Mouse (Mus musculus) liver, embryonic 12.5 days (tissue): ENCODE measurements at regions not wholly inside any gene's neighbourhood (a gene's known extent, or its start where the extent isn't known, plus 50 kb on each side); places are given as distances from the start of the nearest gene placed in this dataset.
"Not testable (repeated sequence)": the region's sequence is repeated elsewhere in the genome, so short reads cannot be mapped to it uniquely, and the experiment has no call there.

ENCODE experiments used
- ATAC-seq: fragments of 200-750 bp; cut with Nextera tagmentation; 2 replicates; pipeline ENCODE4 v1.8.0; 2017; ENCODE audit warnings: moderate number of reproducible peaks, mild to moderate bottlenecking, moderate library complexity
- H3K27ac ChIP-seq: fragments of 300-500 bp; sonication (generic); 2 replicates; pipeline ENCODE4 v1.5.1; 2016; ENCODE audit warnings: mild to moderate bottlenecking
- H3K27me3 ChIP-seq: fragments of 300-500 bp; sonication (generic); replicated peaks from 2 replicates; pipeline ENCODE4 v1.6.1; 2016; ENCODE audit warnings: mild to moderate bottlenecking, moderate library complexity
- H3K36me3 ChIP-seq: fragments of 300-500 bp; sonication (generic); 2 replicates; pipeline ENCODE4 v1.6.1; 2016; ENCODE audit warnings: mild to moderate bottlenecking, moderate library complexity
- H3K4me1 ChIP-seq: fragments of 300-500 bp; sonication (generic); 2 replicates; pipeline ENCODE4 v1.6.1; 2016
- H3K4me2 ChIP-seq: fragments of 300-500 bp; sonication (generic); 2 replicates; pipeline ENCODE4 v1.6.1; 2016; ENCODE audit warnings: mild to moderate bottlenecking, moderate library complexity
- H3K4me3 ChIP-seq: fragments of 300-500 bp; sonication (generic); 2 replicates; pipeline ENCODE4 v1.5.1; 2016; ENCODE audit warnings: mild to moderate bottlenecking, moderate library complexity
- H3K9ac ChIP-seq: fragments of 300-500 bp; sonication (generic); 2 replicates; pipeline ENCODE4 v1.6.1; 2016; ENCODE audit warnings: mild to moderate bottlenecking, moderate library complexity
- H3K9me3 ChIP-seq: fragments of 300-500 bp; sonication (generic); replicated peaks from 2 replicates; pipeline ENCODE4 v1.6.1; 2016; ENCODE audit warnings: mild to moderate bottlenecking, moderate library complexity
- WGBS: fragments of 180-500 bp; shearing (Covaris S2); methylation state at CpG from one replicate; pipeline ENCODE4 v1.1.7; 2016; ENCODE audit not compliant: insufficient replicate concordance; 5-methylcytosine and 5-hydroxymethylcytosine counted together

GRCm38 (mm10) chr17:81231771-81232170, 166.9 kb upstream of the Thumpd2 start:
- H3K4me1 ChIP-seq, H3K27me3 ChIP-seq, H3K9ac ChIP-seq, H3K4me2 ChIP-seq, ATAC-seq, H3K9me3 ChIP-seq, H3K27ac ChIP-seq, H3K4me3 ChIP-seq, H3K36me3 ChIP-seq: not testable (repeated sequence)
- WGBS, result 89% methylated on average over 16 of the region's 18 CpGs

GRCm38 (mm10) chr17:81225281-81225680, 160.4 kb upstream of the Thumpd2 start:
- H3K27ac ChIP-seq, result no peak overlapping the region
- H3K4me2 ChIP-seq, result no peak overlapping the region
- H3K36me3 ChIP-seq, result no peaks in the 10 kb centered on the region
- no peak for ATAC-seq
- no peaks in the 10 kb centered on the region for H3K9me3 ChIP-seq
- no peak overlapping the region for H3K4me3 ChIP-seq
- H3K27me3 ChIP-seq, result no peaks in the 10 kb centered on the region
- H3K4me1 ChIP-seq, result no peaks in the 10 kb centered on the region
- no peak overlapping the region for H3K9ac ChIP-seq

GRCm38 (mm10) chr17:81221436-81221835, 156.6 kb upstream of the Thumpd2 start:
- ATAC-seq, result no peak
- Histone ChIP-seq H3K9ac (no peak overlapping the region), H3K4me3 (no peak overlapping the region), H3K4me2 (no peak overlapping the region), H3K9me3 (no peaks in the 10 kb centered on the region), H3K27ac (no peak overlapping the region), H3K27me3 (no peaks in the 10 kb centered on the region), H3K4me1 (no peaks in the 10 kb centered on the region), H3K36me3 (no peaks in the 10 kb centered on the region)
- WGBS, result 67% methylated on average over 3 of the region's 3 CpGs

GRCm38 (mm10) chr17:81214844-81215243, 150.0 kb upstream of the Thumpd2 start:
- Histone ChIP-seq H3K4me3 (no peak overlapping the region), H3K27me3 (no peaks in the 10 kb centered on the region), H3K36me3 (no peaks in the 10 kb centered on the region), H3K27ac (no peak overlapping the region), H3K4me1 (no peaks in the 10 kb centered on the region), H3K9ac (no peak overlapping the region), H3K9me3 (no peaks in the 10 kb centered on the region), H3K4me2 (no peak overlapping the region)
- 74% methylated on average over 7 of the region's 7 CpGs for WGBS
- no peak for ATAC-seq

GRCm38 (mm10) chr17:81212043-81212442, 147.2 kb upstream of the Thumpd2 start:
- Histone ChIP-seq H3K27me3 (no peaks in the 10 kb centered on the region), H3K36me3 (no peaks in the 10 kb centered on the region), H3K27ac (no peak overlapping the region), H3K4me3 (no peak overlapping the region), H3K4me2 (no peak overlapping the region), H3K4me1 (no peaks in the 10 kb centered on the region), H3K9me3 (no peaks in the 10 kb centered on the region), H3K9ac (no peak overlapping the region)
- ATAC-seq, result no peak
- 68% methylated on average over 3 of the region's 3 CpGs for WGBS

- H3K36me3 ChIP-seq, result no peaks in the 10 kb centered on the region
- ATAC-seq, result no peak
- no peak overlapping the region for H3K9ac ChIP-seq
- no peaks in the 10 kb centered on the region for H3K27me3 ChIP-seq
- no peak overlapping the region for H3K27ac ChIP-seq
- H3K4me1 ChIP-seq, result no peaks in the 10 kb centered on the region
- H3K4me2 ChIP-seq, result no peak overlapping the region
- WGBS, result 70% methylated on average over 2 of the region's 2 CpGs
- H3K4me3 ChIP-seq, result no peak overlapping the region
- peaks cover 7% of the 10 kb centered on the region; the same call in 1 of the 2 replicates for H3K9me3 ChIP-seq
These were observed 145.5 kb upstream of the Thumpd2 start for GRCm38 (mm10) chr17:81210389-81210788.

- WGBS, result 66% methylated on average over 3 of the region's 3 CpGs
- Histone ChIP-seq H3K4me2 (no peak overlapping the region), H3K4me3 (no peak overlapping the region), H3K36me3 (no peaks in the 10 kb centered on the region), H3K27me3 (no peaks in the 10 kb centered on the region), H3K9me3 (peaks cover 7% of the 10 kb centered on the region; the same call in 1 of the 2 replicates), H3K9ac (no peak overlapping the region), H3K27ac (no peak overlapping the region), H3K4me1 (no peaks in the 10 kb centered on the region)
- no peak for ATAC-seq
These were observed 144.4 kb upstream of the Thumpd2 start for GRCm38 (mm10) chr17:81209323-81209722.

- Histone ChIP-seq H3K9ac (no peak overlapping the region), H3K4me2 (no peak overlapping the region), H3K4me1 (no peaks in the 10 kb centered on the region), H3K4me3 (no peak overlapping the region), H3K27ac (no peak overlapping the region), H3K36me3 (no peaks in the 10 kb centered on the region), H3K9me3 (0 out of 2 replicates have a peak, but pooled peaks cover under 1% of the 10 kb centered on the region), H3K27me3 (no peaks in the 10 kb centered on the region)
- WGBS, result 63% methylated on average over 8 of the region's 8 CpGs
- no peak for ATAC-seq
These were observed 136.2 kb upstream of the Thumpd2 start for GRCm38 (mm10) chr17:81201052-81201451.

- no peak for ATAC-seq
- H3K27ac ChIP-seq, result no peak overlapping the region
- WGBS, result 66% methylated on average over 10 of the region's 10 CpGs
- H3K27me3 ChIP-seq, result no peaks in the 10 kb centered on the region
- H3K4me2 ChIP-seq, result no peak overlapping the region
- no peaks in the 10 kb centered on the region for H3K9me3 ChIP-seq
- H3K4me1 ChIP-seq, result no peaks in the 10 kb centered on the region
- H3K36me3 ChIP-seq, result no peaks in the 10 kb centered on the region
- H3K4me3 ChIP-seq, result no peak overlapping the region
- no peak overlapping the region for H3K9ac ChIP-seq
These were observed 129.1 kb upstream of the Thumpd2 start for GRCm38 (mm10) chr17:81194006-81194405.

GRCm38 (mm10) chr17:81193230-81193871, 128.5 kb upstream of the Thumpd2 start:
- 32% methylated on average over 8 of the region's 8 CpGs for WGBS

GRCm38 (mm10) chr17:81189996-81190395, 125.1 kb upstream of the Thumpd2 start:
- H3K27ac ChIP-seq, result no peak overlapping the region
- H3K4me2 ChIP-seq, result no peak overlapping the region

More at GRCm38 (mm10) chr17:81193230-81193871, 128.5 kb upstream of the Thumpd2 start:
- Histone ChIP-seq H3K9ac (no peak overlapping the region), H3K36me3 (no peaks in the 10 kb centered on the region), H3K4me1 (no peaks in the 10 kb centered on the region), H3K4me3 (no peak overlapping the region), H3K9me3 (no peaks in the 10 kb centered on the region), H3K27ac (no peak overlapping the region), H3K27me3 (no peaks in the 10 kb centered on the region), H3K4me2 (no peak overlapping the region)
- ATAC-seq, result no peak

GRCm38 (mm10) chr17:81185685-81186084, 120.8 kb upstream of the Thumpd2 start:
- H3K27ac ChIP-seq, result no peak overlapping the region

More at GRCm38 (mm10) chr17:81189996-81190395, 125.1 kb upstream of the Thumpd2 start:
- no peak overlapping the region for H3K4me3 ChIP-seq
- H3K27me3 ChIP-seq, result no peaks in the 10 kb centered on the region
- H3K4me1 ChIP-seq, result no peaks in the 10 kb centered on the region
- no peak for ATAC-seq
- H3K9ac ChIP-seq, result no peak overlapping the region
- no peaks in the 10 kb centered on the region for H3K36me3 ChIP-seq
- H3K9me3 ChIP-seq, result no peaks in the 10 kb centered on the region
- 51% methylated on average over 4 of the region's 4 CpGs for WGBS

More at GRCm38 (mm10) chr17:81185685-81186084, 120.8 kb upstream of the Thumpd2 start:
- H3K4me3 ChIP-seq, result no peak overlapping the region
- no peaks in the 10 kb centered on the region for H3K36me3 ChIP-seq
- no peak overlapping the region for H3K4me2 ChIP-seq
- WGBS, result 24% methylated on average over 1 of the region's 1 CpGs
- H3K9ac ChIP-seq, result no peak overlapping the region
- no peaks in the 10 kb centered on the region for H3K27me3 ChIP-seq
- H3K4me1 ChIP-seq, result no peaks in the 10 kb centered on the region
- H3K9me3 ChIP-seq, result no peaks in the 10 kb centered on the region
- ATAC-seq, result no peak
